Mouse (Mus musculus) T-cell, adult 2 months (primary cell): ENCODE data around the gene Lcmt2.
"Not testable (repeated sequence)": the region's sequence is repeated elsewhere in the genome, so short reads cannot be mapped to it uniquely, and the experiment has no call there.

ENCODE experiments used
- DNase-seq: peaks from one replicate; pipeline ENCODE4 v3.0.0; 2022; ENCODE audit warnings: low spot score

Gene Lcmt2

DNA sequence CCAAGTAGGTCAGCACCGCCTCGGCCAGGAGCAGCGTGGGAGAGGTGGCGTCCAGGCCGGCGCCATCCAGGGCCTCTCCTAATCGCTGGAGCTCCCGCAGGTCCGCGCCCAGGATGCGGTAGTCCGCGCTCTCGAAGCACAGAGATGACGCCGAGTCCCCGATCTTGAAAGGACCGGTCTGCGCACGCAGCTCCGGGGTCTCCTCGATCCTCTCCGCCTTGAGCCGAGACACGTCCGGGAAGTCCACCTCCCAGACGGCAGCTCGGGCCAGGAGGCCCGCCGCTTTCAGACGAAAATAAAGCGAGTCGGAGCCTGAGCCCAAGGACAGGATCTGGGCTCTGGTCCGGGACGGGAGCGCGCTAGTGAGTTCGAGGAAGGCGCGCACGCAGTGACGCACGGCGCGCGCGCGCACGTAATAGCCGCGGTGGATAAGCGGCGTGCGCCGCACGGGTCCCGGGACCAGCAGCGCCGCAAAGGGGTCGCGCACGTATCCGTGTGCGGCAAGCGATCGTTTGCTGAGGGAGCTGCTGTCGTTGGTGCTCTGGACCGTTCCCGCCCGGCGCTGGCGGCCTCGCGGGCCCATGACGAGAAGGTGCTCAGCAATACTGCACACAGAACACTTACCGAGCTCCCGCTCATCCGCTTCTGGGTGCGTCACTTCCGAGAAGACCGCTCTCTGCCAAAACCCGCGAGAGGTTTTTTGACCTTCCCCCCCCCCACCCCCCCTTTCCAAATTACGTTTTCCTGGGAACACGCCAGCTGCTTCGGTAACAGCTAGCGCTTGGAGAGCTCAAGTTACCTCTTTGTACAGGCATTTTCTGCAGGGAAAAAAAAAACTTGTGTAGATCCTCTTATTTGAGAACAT is at the start of gene Lcmt2, which contains the start of gene Adal:
Gene Lcmt2, minus strand, starts transcription at position 636 of the 865 bp plus-strand sequence.
Gene Adal, plus strand, starts transcription at position 411 of the 865 bp plus-strand sequence.
- peak; percentile 87 for DNase-seq

DNA sequence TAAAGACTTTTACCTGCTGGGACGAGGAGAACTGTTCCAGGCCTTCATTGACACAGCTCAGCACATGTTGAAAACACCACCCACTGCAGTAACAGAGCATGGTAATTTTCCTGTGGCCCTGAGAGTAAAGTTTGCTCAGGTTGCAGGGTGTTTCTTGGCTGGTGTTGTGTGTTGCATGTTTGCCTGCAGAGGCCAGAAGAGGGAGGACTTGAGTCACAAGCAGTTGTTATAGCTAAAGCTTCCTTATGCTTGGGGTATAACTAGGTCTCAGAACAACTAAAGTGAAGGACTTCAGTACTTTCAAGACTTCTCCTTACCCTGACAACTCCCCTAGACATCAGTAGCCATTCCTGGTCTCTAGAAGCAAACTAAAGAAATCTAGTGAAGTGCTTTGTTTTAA is 48.1 kb upstream of the Lcmt2 start:
- no peak for DNase-seq

DNA sequence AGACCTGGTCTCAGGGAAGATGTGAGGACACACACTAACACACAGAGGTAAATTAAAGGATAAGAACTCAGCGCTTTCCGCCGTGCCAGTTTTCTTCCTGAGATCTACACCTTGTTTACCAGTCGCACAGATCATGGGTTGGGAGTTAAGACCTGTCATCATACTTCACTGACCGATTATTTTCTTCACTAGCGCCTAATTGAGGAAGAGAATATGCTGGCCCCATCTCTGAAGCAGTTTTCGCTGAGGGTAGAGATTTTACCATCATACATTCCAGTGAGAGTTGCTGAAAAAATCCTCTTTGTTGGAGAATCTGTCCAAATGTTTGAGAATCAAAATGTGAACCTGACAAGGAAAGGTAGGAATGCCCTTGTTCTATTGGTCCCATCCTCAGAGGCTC is 43.7 kb upstream of the Lcmt2 start:
- DNase-seq: no peak

DNA sequence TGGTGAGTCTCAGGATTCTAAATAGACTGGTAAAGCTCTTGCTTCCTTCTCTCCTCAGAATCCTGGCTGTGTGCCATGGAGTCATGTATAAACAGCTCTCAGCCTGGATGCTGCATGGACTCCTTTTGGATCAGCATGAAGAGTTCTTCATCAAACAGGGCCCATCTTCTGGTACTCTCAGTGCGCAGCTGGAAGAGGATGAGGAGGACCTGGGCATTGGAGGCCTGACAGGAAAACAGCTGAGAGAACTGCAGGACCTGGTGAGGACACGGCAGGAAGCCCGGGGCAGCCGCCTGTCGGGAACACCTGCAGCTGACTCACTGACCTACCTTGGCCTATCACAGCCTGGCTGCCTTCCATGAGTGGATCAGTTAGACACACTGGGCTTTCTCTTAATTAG is 43.0 kb upstream of the Lcmt2 start:
- DNase-seq: no peak

DNA sequence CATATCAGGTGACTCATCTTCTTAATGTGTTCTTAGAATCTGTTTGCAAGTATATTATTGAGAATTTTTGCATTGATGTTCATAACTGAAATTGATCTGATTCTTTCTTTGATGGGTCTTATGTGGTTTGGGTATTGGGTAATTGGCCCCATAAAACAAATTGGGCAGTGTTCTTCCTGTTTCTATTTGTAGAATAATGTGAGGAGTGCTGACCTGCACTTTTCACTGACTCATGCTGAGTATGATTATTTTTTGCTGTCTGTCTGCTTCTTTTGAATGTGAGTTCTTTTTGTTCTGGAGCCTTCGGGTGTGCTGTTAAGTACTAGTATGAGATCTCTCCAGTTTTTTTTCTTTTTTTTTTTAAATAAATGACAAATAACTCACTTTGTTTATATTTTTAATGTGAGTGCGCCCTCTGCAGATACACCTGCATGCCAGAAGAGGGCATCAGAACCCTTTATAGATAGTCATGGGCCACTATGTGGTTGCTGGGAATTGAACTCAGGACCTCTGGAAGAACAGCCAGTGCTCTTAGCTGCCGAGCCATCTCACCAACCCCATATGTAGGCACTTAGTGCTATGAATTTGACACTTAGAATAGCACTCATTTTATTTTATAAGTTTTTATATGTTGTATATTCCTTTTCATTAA is 38.5 kb upstream of the Lcmt2 start:
- no peak for DNase-seq

DNA sequence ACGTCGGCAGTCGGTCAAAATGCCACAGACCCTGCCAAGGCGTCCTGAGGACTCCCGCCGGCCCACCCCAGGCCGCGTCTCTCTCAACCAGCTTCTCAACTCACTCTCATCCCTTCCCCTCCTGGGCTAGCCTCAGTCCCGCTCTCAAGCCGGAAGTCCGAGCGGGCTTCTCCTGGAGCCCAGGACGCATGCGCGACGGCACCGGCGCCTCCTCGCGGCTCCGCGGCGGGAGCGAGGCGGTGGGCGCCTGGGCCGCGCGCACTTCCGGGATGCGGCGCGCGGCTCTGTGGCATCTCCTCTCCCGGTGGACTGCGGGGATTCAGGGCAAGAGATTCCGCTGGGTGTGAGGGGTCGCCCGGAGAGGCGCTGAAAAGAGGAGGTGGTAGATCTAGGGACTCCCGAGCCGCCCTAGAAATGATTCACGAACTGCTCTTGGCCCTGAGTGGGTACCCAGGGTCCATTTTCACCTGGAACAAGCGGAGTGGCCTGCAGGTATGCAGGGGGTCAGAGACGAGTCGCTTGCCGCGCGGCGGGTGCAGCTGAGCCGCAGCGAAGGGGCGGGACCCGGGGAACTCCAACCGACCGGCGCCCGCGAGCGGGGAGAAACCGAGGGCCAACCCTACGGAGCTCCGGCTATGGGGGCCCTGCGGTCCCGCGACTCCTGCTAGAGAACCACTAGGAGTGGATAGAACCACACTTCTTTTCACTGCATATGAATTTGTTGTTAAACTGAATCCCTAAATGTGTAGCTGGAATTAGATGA is 30.7 kb upstream of the Lcmt2 start, which contains the start of gene Zscan29:
Gene Zscan29, minus strand, starts transcription at position 146 of the 763 bp plus-strand sequence.
- DNase-seq: peak; percentile 89

DNA sequence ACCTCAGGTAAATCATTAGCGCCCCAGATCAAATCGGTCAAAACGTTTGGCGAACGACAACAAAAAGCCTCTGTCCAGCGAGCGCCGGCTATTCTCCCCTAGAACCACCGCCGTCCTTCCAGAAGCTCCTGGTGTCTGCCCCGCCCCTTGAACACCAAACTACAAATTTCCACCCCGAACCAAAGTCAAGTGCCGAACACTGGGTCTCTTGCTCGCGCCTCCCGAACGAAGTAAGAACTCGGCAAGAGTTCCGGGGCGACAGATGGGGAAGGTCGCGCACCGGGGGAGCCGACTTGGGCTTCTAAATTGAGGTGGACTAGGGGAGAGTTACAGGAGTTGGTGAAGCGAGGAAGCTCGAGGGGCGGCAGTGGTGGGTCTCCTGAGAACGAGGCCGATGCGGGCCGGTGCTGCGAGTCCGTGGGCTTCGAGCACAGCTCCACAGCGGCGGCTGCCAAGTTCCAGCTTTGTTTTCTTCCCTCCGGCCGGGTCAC is 30.1 kb upstream of the Lcmt2 start, which contains the start of gene Tubgcp4:
Gene Tubgcp4, plus strand, starts transcription at position 174 of the 491 bp plus-strand sequence.
- DNase-seq: peak; percentile 47

DNA sequence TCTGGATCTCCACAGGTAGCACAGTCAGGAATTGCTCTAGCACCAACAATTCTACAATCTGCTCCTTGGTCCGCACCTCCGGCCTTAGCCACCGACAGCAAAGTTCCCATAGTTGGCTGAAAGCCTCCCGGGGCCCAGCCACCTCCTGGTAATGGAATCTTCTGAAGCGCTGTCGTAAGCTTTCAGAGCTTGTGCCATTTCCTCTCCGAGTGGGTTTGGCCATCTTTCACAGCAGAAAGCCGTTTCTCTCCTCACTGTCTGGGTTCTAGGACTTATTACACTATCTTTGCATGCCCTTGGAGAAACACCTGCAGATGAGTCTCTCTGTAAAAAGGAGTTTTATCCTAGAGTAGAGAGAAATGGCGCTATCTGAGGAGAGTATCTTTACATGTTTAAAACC is 29.4 kb upstream of the Lcmt2 start:
- peak; percentile 19 for DNase-seq

DNA sequence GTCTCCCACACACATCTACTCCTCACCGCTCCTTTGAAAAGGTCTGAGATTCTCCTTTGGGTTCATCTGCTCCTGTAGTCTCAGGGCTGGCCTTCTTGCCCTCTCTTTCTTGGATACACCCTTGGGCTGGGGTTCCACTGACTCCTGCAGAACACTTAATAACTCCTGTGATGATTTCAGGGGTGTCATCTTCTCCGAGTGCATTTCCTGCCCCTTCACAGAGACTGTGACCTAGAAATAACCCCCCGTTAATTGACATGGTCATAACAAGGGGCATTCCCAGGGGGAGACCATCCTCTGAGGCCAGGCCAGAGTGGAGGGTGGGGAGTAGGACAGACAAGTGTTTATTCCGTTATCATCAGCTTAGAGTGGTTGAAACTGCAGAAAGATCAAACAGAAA is 28.7 kb upstream of the Lcmt2 start:
- DNase-seq: no peak

DNA sequence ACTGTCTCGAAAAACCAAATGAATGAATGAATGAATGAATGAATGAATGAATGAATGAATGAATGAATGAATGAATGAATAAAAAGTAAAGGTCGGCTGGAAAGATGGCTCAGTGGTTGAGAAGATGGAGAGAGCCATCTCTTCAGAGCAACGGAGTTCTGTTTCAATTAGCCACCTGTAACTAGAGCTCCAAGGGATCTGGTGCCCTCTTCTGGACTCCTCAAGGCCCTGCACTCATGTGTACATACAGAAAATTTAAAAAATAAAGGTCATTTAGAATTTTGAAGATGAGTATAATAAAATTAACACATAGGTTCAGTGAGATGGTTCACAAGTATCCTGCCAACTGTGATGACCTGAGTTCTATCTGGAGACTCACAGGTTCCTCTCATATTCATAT is 12.6 kb upstream of the Lcmt2 start:
- no peak for DNase-seq

DNA sequence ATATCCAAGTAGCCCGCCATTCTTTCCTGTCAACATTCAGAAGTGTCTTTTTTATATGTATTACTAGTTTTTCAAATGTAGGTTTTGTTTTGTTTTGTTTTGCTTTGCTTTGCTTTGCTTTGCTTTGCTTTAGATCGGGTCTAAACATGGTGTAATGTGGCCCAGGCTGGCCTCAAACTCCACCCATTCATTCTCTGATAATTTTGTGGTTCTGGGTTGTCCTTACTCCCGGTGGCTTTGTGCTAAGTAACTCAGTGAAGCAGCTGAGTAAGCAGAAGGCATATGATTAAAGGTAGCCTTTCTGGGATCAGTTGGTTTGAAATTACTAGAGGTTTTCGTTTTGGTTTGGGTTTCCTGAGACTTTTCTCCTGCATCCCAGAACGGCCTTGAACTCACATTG is 9.2 kb upstream of the Lcmt2 start:
- DNase-seq: no peak

DNA sequence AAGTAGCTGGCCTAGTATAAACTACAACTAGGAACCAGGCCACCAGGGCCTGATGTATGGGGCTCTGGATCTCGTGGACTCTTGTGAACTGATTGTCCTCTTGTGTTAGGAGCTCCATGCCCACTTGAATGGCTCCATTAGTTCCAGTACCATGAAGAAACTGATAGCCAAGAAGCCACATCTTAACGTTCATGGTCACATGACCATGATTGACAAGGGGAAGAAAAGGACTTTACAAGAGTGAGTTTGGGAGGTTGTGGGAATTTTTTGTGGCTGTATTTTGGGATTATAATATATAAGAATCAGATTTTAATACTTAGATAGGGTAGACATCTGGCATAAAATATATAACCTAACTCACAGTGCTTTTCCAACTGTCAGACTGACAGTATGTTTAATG is 2.0 kb upstream of the Lcmt2 start:
- no peak for DNase-seq

DNA sequence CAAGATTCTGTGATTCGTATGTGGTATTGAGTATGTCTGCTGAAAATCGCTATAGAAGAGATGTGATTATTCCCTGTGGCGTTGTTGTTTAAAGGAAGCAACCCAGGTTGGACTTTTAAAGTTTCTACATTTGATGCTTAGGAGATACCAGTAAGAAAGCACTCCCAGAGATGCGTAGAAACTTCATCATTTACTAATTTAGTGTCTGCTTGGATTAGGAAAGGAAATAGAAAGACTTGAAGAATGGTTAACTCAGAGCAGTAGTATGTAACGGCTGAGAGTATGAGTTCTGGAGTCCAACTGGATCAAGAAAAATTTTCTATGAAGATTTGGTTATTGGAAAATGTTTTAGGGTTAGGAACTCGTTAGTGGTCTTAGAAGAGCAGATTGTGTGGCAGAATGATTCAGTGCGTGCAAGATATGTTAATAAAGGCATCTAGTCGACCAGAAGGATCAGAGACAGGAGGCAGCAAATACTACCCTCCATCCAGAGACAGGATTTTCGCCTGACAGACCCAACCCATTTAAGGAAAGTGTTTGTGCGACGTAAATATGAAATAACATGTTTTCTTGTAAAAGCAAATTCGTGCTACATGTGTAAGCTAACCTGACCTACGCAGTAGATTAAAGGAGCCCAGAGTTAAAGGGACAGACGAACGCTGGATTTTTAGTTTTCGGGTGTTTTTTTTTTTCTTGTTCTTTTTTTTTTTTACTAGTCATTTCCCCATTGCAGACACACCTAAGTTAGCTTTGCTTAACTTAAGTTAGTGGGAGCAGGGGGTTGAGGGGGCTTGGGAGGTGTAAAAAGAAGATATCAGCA is 973 bp upstream of the Lcmt2 start:
- DNase-seq: no peak

DNA sequence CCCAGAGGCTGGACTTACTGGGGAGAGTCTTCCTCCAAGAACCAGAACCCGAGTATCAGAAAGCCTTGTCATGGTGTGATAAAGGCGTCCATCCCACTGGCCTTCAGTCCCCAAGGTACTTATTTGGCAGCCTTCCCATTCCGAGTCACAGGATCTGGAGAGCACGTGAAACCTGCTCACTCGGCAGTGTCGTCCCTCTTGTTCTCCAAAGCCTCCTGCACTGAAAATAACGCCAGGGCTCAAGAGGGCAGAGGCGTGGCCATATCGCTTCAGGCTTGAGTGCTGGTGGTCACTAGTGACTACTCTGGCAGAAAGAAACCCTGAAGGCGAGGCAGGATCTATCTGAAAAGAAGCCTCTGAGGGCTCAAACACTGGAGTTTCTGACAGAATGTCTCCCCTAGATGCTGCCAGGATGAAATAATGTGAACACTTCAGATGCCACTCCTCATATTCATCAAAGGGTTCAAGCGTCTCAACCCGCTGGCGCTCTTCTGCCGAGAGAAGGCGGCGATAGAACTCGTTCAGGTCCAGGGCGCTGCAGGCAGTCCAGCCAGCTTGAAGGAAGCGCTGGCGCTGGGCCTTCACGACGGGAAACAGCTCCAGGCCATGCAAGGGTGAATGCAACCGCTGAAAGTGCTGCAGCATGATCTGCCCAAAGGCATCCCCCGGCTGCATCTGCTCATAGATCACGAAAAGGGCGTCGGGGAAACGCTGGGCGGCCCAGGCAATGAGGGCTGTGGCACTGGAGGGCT is 1.0 kb downstream of the Lcmt2 start:
- no peak for DNase-seq

DNA sequence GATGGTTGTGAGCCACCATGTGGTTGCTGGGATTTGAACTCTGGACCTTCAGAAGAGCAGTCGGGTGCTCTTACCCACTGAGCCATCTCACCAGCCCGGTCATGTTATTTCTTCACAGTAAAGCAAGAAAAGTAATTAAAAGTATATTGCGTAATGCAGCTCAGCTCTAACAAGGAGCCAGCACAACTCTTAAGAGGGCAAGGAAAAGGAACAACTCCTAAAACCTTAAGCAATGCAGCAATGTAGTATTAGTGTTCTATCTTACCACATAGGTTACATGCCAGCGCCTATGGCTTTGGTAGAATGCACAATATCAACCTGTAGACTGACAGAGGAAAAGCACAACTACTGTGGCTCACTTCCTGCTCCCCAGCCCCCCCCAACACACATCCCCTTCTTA is 3.1 kb downstream of the Lcmt2 start:
- no peak for DNase-seq

DNA sequence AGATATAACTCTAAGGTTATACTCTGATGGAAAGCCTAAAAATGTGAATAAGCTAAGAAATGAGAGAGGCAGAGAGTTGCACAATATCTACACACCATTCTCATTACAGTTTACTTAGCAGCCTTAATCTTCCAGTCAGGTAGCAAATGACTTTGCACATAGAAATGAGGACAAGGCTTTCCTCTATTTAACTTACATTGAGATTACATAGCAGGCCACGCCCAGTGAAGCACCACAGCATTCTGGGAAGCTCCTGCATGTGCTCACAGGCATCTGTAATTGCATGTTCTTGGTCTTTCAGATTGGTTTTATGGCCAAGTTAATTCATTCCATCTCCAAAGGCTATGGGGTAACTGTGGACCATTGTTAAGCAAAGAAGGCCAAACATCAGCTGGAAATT is 7.6 kb downstream of the Lcmt2 start:
- no peak for DNase-seq

DNA sequence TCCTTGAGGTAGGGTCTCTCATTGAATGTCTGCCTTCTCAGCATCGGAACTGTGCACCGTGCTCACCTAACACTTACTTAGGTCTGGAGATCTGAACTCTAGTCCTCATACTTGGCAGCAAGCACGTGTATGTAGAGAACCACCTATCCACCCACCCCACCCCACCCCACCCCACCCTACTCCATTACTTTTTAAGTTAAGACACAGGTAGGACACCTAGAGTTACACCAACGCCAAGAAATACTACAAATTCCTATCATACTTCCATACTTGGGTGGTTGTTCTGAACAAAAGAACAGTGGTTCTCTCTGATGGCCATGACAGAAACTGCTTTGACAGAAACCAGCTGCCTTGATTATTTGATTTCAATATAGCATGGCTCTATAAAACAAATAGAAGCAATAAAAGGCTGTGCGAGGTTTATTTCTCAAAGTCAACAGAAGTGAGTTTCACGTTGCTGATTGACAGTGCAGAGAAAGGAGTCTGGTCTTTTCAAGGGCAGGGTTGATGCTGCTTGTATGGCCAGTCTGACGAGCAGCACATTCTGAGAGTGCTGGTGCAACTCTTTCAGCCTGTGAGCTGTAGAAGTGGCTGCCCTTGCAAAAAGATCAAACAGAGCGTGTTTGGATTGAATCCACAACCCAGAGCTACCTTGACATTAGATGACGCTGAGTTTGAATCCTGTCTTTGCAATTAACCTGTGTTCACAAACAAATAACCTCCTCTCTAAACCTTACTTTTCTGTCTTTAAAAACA is 11.4 kb downstream of the Lcmt2 start:
- DNase-seq: no peak

DNA sequence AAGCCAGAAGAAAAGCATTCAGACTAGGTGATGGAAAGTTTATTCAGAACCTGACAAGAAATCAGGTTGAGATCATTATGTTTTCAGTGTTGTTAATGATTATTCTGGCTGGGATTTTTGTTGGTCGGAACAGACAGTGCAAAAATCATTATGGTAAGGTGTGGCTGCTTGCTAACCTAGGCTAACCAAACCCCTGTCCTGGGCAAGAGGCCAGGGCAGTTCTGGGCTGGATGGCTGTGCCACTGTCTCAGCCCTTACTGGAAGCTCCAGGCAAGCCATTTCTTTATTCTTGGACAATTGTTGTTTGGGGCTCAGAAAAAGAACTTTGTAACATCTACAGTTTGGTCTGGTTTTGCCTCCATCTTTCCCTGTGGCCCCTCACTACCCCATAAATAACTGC is 12.9 kb downstream of the Lcmt2 start:
- no peak for DNase-seq

DNA sequence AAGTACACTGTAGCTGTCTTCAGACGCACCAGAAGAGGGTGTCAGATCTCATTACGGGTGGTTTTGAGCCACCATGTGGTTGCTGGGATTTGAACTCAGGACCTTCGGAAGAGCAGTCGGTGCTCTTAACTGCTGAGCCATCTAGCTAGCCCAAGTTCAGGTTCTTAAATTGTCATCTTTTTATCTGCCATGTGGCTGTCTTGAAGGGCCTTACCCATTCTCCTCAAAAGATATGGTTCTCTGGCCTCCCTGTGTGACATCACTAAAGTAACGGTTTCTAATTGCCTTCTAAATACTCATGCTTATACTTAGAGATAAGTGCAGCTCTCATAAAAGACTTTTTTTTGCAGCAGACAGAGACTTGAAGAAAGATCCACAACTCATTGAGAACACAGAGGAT is 14.2 kb downstream of the Lcmt2 start:
- not testable (repeated sequence) for DNase-seq

DNA sequence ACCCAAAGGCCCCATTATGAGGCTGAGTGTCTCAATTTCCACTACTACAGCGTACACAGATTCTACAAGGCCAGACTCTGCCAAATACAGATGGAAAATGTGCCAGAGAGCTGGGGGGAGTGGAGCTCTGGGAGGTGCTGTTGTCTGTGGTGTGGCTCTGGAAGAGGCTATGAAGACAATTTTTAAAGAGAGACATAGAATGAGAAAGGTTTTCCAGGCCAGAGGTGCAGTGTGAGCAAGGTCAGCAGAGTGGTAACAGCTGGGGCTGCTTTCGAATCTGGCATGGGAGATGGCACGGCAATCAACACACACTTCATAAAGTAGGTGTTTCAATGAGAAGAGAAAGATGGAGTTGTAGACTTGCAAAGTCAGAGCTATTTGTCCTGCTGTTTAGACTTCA is 21.2 kb downstream of the Lcmt2 start:
- DNase-seq: no peak
